ENCODE assay signal across 8 mouse cellular contexts in the genomic region with DNA sequence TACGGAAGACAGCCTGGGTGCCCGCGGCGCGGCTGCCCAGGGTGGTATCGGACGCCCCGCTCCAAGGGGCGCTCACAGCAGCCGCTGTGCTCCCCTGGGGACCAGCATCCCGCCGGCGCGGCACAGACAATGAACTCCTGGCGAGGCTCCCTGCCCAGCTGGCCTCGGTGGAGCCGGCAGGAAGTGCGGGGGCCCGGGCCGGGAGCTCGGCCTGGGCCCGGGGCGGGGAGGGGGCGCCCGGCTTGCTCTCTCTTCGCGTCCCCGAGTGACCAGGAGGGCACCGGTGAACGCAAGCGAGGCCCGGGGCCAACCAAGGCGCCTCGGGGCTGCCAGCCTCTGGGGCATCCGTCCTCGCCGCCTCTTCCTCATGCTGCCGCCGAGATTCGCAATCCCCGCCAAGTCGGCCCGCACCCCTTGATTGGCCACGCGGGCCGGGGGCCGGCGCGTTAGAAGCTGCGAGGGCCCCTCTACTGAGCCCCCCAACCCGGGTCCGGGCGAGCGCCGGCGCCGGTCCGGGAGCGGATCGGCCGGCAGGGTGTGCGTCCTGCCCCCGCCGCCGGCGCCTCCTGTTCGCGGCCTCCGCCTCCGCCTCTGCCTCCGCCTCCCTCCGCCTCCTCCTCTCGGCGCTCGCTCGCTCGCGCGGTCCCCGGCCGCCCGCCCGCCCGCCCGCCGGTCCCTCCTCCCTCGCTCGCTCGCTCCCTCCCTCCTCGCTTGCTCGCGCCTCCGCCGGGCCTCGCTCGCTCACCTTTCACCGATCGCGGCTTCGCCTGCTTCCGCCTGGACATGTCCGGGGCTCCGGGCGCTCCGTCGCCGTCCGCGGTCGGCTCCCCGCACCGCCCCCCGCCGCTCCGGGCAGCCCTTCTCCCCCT. TPM values are rescaled to one million over a fixed set of nuclear protein-coding genes. Genes with fewer than 3 reads are reported as not detected.
A peak's percentile ranks its signal among the peaks of the same experiment; 100 is the strongest.
DNase-seq lines count a peak whose midpoint lies in the region; ATAC-seq and TF ChIP-seq lines count a peak whose summit lies in the region.

No protein-coding gene starts in this region.

- H3ac ChIP-seq in myocyte (ENCODE audit: control insufficient read depth, insufficient read length): peak overlapping the region; percentile 52

- H3K27me3 ChIP-seq in intestine, embryonic 15.5 days (replicated peaks): peaks cover 38% of the 10 kb centered on the region
- H3K27me3 ChIP-seq in liver, adult 2 months (ENCODE audit: control insufficient read depth, insufficient read depth, low read length): peaks cover 19% of the 10 kb centered on the region
- peaks cover 46% of the 10 kb centered on the region for H3K27me3 ChIP-seq in myocyte (ENCODE audit: control insufficient read depth, insufficient read depth, insufficient read length)

- H3K4me3 ChIP-seq in intestine, embryonic 15.5 days (replicated peaks): peak overlapping the region; percentile 85
- H3K4me3 ChIP-seq in liver, adult 2 months (ENCODE audit: insufficient read depth, low read depth, low read length): peak overlapping the region; percentile 77
- H3K4me3 ChIP-seq in myocyte: no peak overlapping the region

- TF ChIP-seq CTCF in liver, adult 2 months (IDR thresholded peaks at IDR 0.05; ENCODE audit: low read depth, low read length): no peak

- 0 out of 2 replicates have a peak, but pooled peaks have one; percentile 14 for TF ChIP-seq POLR2A in liver, adult 2 months (IDR thresholded peaks at IDR 0.05; ENCODE audit: extremely low read depth, insufficient read depth, low read length)
- peak; percentile 67 for TF ChIP-seq POLR2A in myocyte (IDR thresholded peaks at IDR 0.05; ENCODE audit: insufficient read length, low read depth)

- no peaks in the 10 kb centered on the region for H3K79me2 ChIP-seq in liver, adult 2 months (ENCODE audit: control insufficient read depth, insufficient read depth, low read length)
- H3K79me2 ChIP-seq in myocyte (ENCODE audit: control insufficient read depth, insufficient read depth): no peaks in the 10 kb centered on the region

- H3K9me3 ChIP-seq in intestine, embryonic 15.5 days: no peaks in the 10 kb centered on the region

- under 1% methylated on average over 85 of the region's 115 CpGs for WGBS in intestine, embryonic 15.5 days
- under 1% methylated on average over 91 of the region's 115 CpGs for WGBS in liver, adult 2 months

- peak overlapping the region; percentile 96 for H3K27ac ChIP-seq in intestine, embryonic 15.5 days
- H3K27ac ChIP-seq in liver, adult 2 months (replicated peaks; ENCODE audit: insufficient read depth, low read depth, low read length): peak overlapping the region; percentile 36

- DNase-seq in B cell, adult 2 months: peak; percentile 10
- peak; percentile 84 to 92 for DNase-seq in adrenal gland, adult (ENCODE audit: inconsistent age in 2 of 2, low spot score in 1 of 2)
- DNase-seq in embryo, embryonic 11 days: peak; percentile 85
- DNase-seq in liver, adult 2 months (ENCODE audit: extremely low read depth, low read depth, low spot score): peak; percentile 49

- peak overlapping the region; percentile 88 for H3K9ac ChIP-seq in intestine, embryonic 15.5 days
- peak overlapping the region; percentile 84 for H3K9ac ChIP-seq in liver, adult 2 months (ENCODE audit: low read depth, low read length)

- peak; percentile 63 for ATAC-seq in granulocyte monocyte progenitor cell, adult 5-6 weeks (replicated peaks; ENCODE audit: poor library complexity, severe bottlenecking)
- ATAC-seq in intestine, embryonic 15.5 days: peak; percentile 86
- no peak for ATAC-seq in monocyte, adult 5-6 weeks (replicated peaks; ENCODE audit: insufficient number of reproducible peaks, low FRiP score, low TSS enrichment, poor library complexity, severe bottlenecking)

- H3K36me3 ChIP-seq in intestine, embryonic 15.5 days: no peaks in the 10 kb centered on the region
- no peaks in the 10 kb centered on the region for H3K36me3 ChIP-seq in liver, adult 2 months (ENCODE audit: control insufficient read depth, insufficient read depth, low read length)
- H3K36me3 ChIP-seq in myocyte (ENCODE audit: control insufficient read depth, insufficient read depth): no peaks in the 10 kb centered on the region

- H3K4me2 ChIP-seq in intestine, embryonic 15.5 days (replicated peaks): peak overlapping the region; percentile 98
- H3K4me2 ChIP-seq in myocyte (ENCODE audit: low read depth): peak overlapping the region; percentile 71

- peaks cover 29% of the 10 kb centered on the region for H3K4me1 ChIP-seq in intestine, embryonic 15.5 days (replicated peaks)
- H3K4me1 ChIP-seq in liver, adult 2 months (ENCODE audit: control insufficient read depth, insufficient read depth, low read length): no peaks in the 10 kb centered on the region

TF ChIP-seq in myocyte, 11 proteins besides CTCF, POLR2A, EP300 and RAD21:
- TF ChIP-seq MYOG (IDR thresholded peaks at IDR 0.05; ENCODE audit: control insufficient read depth in 1 of 3, insufficient read depth in 1 of 3, insufficient read length in 2 of 3, low read depth in 2 of 3): peak in 1 of 3 experiments; percentile 0
- TF ChIP-seq E2F4 (IDR thresholded peaks at IDR 0.05; ENCODE audit: insufficient read depth): peak; percentile 40
- TF ChIP-seq SRF (IDR thresholded peaks at IDR 0.05; ENCODE audit: control insufficient read depth, insufficient read length, low read depth): no peak

RNA-seq across cellular contexts. Expression of a gene that starts 0.7 kb away (rescaled TPM):
- not detected in 2 replicates for total RNA-seq in granulocyte monocyte progenitor cell, adult 5-6 weeks (2014; fragmentation: Nextera tagmentation)
- total RNA-seq in granulocyte monocyte progenitor cell, adult 5-6 weeks (2017): not detected in 2 replicates
- 5.0 and 5.5 TPM in 2 replicates for polyA plus RNA-seq in intestine, embryonic 15.5 days (2015; fragmentation: Nextera tagmentation; extraction: Ambion mirVana)
- total RNA-seq in liver, adult 2 months (2014; rRNA removed): 0.18 and 0.20 TPM in 2 replicates
- 0.31 and 0.88 TPM in 2 replicates for polyA plus RNA-seq in liver, adult 2 months (2012; rRNA removed)
- 0.04 TPM for polyA plus RNA-seq in myocyte (2012; fragmentation: generic; extraction: Trizol)
- total RNA-seq in monocyte, adult 5-6 weeks (2017): not detected in 3 replicates

Comparison
In these comparisons a context has a peak if more than half of its experiments do, and no peak if none do; other contexts are left out.
1. DNase-seq: peak in every context shown above with its lines; median percentile 88 in adrenal gland, adult; 85 in embryo, embryonic 11 days; 49 in liver, adult 2 months; 10 in B cell, adult 2 months.